Mouse (Mus musculus) mesoderm, embryonic 11.5 days (tissue): ENCODE measurements at regions not wholly inside any gene's neighbourhood (a gene's known extent, or its start where the extent isn't known, plus 50 kb on each side); places are given as distances from the start of the nearest gene placed in this dataset.

Experiments used
- DNase-seq: peaks from one replicate; pipeline ENCODE4 v3.0.0-alpha.2; 2012; ENCODE audit warnings: low read depth, low spot score

DNA sequence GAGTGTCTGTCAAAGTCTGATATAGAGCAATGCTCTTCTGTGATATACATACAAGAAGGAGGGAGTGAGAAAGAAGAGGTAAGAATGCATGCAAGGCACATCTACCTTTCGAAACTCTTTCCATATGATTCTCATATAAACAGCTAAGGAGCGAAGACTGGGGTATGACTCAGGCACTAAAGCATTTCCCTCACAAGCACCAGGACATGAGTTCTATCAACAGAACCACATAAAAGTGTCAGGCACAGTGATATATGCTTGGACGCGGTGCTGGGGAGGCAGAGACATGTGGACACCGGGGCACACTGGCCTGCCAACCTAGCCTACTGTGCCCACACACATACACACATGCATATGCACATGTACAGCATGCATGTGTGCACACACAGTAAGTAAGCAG, 391.3 kb downstream of the Mtx2 start:
- DNase-seq: no peak

DNA sequence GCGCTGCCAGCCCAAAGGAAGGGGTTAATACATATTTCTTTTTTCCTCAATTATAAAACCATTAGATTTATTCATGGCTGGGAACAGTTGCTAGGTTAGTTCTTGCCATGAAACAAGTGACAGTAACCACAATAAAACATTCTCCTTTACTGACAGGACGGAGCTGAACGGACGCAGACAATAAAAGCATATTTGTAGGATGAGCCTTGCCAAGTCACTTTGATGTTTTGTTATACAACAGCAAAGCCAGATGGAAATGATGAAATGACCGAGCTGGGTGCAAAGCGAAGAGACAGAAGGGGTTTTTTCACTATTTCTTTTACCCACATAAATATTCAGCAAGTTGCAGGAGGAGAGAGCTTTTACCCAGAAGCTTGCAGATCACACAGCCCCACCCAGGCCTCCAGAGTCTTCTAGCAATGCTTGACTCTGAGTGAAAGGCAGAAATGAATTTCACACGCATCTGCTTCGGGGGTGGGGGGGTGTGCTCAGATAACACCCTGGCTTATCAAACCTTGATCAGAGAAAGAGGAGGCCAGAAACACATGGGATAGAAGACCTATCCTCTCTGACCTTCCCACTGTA, 395.3 kb downstream of the Mtx2 start:
- no peak for DNase-seq

DNA sequence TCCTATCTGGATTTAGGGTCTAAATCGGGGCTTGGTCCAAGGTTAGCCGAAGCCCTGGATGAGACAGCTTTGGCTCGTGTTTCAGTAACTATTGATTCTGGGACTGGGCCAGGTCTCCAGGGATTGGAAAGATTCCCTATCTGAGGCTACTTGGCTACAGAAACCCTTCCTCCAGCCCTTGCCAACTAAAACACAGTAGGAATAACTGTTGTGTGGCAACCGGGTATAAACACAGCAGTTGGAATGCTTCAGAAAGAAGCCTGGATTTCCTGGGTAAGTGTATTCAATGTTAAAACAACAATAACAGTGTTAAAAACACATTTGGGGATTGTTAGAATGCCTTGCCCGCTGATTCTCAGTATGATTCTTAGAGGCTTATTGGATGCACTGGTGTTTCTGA, 398.8 kb downstream of the Mtx2 start:
- no peak for DNase-seq

- no peak for DNase-seq
These were observed 415.4 kb downstream of the Mtx2 start for GRCm38 (mm10) chr2:75240976-75241375.

- DNase-seq: peak; percentile 47
These were observed 414.6 kb upstream of the Hnrnpa3 start for GRCm38 (mm10) chr2:75244311-75245033.

- no peak for DNase-seq
These were observed 413.8 kb upstream of the Hnrnpa3 start for GRCm38 (mm10) chr2:75245256-75245655.

GRCm38 (mm10) chr2:75245662-75246061, 413.4 kb upstream of the Hnrnpa3 start:
- DNase-seq: no peak

DNA sequence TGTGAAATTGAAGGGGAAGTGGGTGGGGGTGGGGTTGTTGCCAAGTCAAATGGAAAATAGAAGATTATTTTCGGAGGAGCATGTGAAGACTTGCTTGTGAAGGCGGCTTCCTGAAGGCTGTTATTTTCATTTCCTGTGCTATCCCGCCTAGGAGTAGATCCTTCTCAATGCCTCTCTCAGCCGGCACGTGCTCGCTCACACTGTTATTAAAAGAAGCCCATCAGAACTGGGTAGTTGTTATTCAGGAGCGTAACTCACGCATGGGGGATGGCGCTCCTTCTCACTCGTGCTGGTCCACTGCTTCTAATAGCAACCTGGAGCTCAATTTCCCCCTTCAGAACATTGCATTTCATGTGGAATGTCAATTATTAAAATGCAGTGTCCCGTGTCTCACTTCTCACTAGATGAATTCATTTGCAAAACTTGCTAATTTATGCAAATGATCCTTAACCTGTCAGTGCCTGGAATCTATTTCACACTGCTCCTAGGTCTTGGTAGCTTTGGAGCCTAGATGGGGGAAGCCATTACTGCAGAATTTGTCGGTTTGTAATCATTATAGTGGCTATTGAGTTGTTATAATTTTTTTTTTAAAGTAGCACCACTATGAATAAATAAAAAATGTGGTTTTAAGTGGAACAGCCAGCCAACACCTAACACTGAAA, 412.8 kb upstream of the Hnrnpa3 start:
- DNase-seq: peak; percentile 27

- DNase-seq: no peak
These were observed 410.8 kb upstream of the Hnrnpa3 start for GRCm38 (mm10) chr2:75248251-75248650.

GRCm38 (mm10) chr2:75250507-75250906, 408.6 kb upstream of the Hnrnpa3 start:
- no peak for DNase-seq

- DNase-seq: no peak
These were observed 406.2 kb upstream of the Hnrnpa3 start for GRCm38 (mm10) chr2:75252829-75253228.

GRCm38 (mm10) chr2:75265218-75265617, 393.8 kb upstream of the Hnrnpa3 start:
- DNase-seq: no peak

DNA sequence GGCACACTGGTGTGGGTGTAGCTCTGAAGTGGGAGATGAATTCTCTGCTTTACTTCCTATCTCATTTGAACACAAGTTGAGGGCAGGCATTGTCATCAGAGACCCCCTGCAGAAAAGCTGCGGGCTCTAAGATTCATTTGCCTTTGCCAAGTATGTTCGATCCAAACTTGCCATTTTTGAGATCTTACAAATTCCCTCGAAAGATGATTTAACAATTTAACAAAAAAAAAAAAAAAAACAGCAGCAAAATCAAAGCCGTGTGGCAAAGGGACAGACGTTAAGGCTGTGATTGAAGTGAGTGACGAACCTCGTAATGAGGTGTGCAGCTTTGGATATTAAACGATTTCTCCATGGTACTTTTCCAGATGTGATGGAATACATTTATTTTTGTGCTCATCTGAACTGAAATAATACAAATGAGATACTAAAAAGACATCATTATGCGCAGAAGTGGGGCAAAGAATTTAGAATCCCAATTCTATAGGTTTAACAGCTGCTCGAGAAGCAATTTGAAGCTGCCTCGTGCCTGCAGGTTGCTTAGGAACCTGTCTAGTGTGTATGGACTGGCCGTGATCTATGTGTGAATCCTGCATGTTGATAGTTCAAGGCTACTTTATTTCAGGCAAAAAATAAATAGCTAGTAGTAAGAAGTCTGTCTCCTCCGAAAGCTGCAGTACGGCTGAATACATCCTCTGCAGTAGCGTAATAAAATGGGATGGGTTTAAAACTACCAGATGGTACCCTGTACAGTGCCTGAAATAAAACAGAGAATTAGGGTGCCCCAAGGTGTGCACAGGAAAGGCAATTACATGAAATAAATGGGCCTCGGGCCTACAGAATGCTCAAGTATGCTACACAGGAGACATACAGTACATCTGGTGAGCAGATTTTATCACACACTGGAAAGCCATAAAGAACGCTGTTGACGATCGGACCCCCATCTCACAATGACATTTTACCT, 393.0 kb upstream of the Hnrnpa3 start:
- DNase-seq: no peak

DNA sequence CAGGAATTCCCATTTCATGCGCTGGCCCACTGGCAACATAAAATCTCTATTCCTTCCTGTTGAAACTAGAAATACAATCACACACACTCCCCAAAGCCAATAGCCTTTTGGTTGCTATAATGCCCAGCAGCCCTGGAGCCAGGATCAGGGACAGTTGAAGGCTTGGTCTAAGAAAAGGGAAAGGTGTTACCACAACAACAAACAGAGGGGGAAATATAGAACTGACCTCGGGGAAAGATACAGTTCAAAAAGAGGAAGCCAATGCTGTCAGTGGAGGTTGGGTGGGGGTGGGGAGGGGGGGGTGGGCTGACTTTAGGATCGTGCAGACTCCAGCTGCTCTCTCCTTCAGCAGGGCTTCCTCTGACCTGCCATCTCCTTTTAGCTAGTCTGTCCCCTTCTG, 391.1 kb upstream of the Hnrnpa3 start:
- no peak for DNase-seq

- peak; percentile 65 for DNase-seq
These were observed 389.6 kb upstream of the Hnrnpa3 start for GRCm38 (mm10) chr2:75269446-75269845.

DNA sequence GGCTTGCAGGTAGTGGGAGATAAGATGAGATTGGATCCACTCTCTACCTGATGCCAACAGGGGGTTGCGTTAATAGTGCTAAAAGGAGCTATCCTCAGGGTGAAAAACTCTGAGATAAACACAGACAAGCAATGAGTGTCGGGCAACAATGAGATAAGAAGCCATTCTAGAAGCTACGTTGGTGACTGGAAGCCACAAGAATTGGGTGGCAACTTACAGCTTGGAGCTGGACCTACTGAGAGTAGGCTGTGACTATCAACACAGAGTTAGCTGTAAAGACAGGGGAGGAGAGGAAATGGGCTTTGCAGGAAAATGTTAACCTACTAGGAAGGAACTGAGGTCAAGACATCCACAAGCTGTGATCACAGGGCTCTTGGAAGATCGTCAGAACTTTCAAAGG, 388.9 kb upstream of the Hnrnpa3 start:
- no peak for DNase-seq

DNA sequence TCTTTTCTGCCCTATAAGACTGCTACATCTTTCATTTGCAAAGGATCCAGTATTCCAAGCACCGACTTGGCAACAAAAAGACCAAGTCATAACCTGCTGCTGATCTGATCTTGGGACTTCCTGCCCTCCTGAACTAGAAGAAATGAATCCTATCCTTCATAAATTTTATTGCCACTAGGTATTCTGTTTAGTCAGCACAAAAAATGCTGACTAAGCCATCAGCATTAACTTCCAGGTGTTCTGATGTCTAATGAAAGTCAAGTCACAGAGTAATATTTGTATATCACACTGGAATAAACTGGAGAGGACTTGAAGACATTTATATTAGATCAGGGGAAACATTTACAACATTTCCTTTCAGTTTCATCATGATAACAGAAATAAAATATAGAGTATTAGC, 371.2 kb upstream of the Hnrnpa3 start:
- DNase-seq: no peak

DNA sequence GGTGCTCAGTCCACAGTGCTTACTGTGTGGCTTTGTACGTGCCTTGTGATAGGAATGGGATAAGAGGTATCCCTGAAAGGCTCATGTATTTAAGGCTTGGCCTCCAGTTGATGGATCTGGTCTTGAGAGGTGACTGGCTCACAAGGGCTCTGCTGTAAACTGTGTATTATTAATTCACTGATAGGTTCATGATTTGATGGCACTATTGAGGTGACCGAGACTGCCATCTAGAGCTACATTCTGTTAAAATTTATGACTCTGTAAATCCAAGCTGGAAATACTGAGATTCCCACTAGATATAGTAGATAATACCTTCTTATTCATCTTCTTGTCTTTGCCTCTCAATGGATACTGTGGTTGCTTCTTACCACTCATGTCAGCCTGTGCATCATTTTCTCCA, 367.4 kb upstream of the Hnrnpa3 start:
- DNase-seq: no peak

DNA sequence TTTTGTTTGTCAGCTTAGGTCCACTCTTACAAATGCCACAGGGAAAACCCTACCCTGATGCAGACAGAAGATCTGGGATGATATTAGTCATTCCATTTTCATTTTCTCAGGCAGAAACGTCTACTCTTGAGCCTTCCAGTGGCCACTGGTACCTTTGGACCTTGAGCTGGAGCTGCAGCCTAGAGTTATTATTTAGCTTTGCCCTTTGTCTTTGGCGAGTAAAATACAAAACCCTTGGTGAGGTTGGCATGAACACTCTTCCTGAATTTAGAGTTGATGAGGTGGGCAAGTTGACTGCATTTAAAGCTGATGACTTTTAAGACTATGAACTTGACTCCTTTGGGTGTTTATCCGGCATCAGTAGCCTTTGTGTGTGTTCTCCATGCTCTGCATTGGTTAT, 352.2 kb upstream of the Hnrnpa3 start:
- no peak for DNase-seq

GRCm38 (mm10) chr2:75311191-75311590, 347.9 kb upstream of the Hnrnpa3 start:
- no peak for DNase-seq

GRCm38 (mm10) chr2:75312246-75312645, 346.8 kb upstream of the Hnrnpa3 start:
- peak; percentile 60 for DNase-seq

GRCm38 (mm10) chr2:75315341-75315740, 343.7 kb upstream of the Hnrnpa3 start:
- DNase-seq: no peak
